16 mouse cellular contexts compared by ENCODE assay signal in genomic region chr5:56394021-56394420, GRCm38 (mm10).
"Had no signal": no experiment of that assay in that cellular context is flagged by ENCODE, and none has a peak within 500 bp of the region (broad histone marks: within the 10 kb centered on the region; RNA-seq: fewer than 3 reads in every experiment).

No protein-coding gene starts in this region.

- H3K36me3 ChIP-seq: neural tube, embryonic 13.5 days; neural tube, embryonic 15.5 days; stomach, embryonic 15.5 days had no signal

- H3K27me3 ChIP-seq: neural tube, embryonic 13.5 days; neural tube, embryonic 15.5 days; stomach, embryonic 15.5 days had no signal

- H3K4me3 ChIP-seq: neural tube, embryonic 13.5 days; neural tube, embryonic 15.5 days; stomach, embryonic 15.5 days had no signal

- H3K9me3 ChIP-seq: neural tube, embryonic 13.5 days; neural tube, embryonic 15.5 days; stomach, embryonic 15.5 days had no signal

- DNase-seq: retina, postnatal 1 day; right cerebral cortex, adult 18-20 months; right cerebral cortex, postnatal 14 days; right cerebral cortex, postnatal 25 days; right cerebral cortex, postnatal 4 days; spleen, adult 18-20 months; thymus, adult 18-20 months; thymus, adult 2 months; thymus, postnatal 14 days; thymus, postnatal 25 days; thymus, postnatal 36 days; thymus, postnatal 4 days had no signal

- H3K27ac ChIP-seq: neural tube, embryonic 13.5 days; neural tube, embryonic 15.5 days; stomach, embryonic 15.5 days; stomach, postnatal 0 days had no signal

- H3K9ac ChIP-seq: neural tube, embryonic 13.5 days; neural tube, embryonic 15.5 days; stomach, embryonic 15.5 days had no signal

- H3K4me1 ChIP-seq: neural tube, embryonic 13.5 days; neural tube, embryonic 15.5 days; stomach, embryonic 15.5 days had no signal

- H3K4me2 ChIP-seq: neural tube, embryonic 13.5 days; neural tube, embryonic 15.5 days; stomach, embryonic 15.5 days had no signal
